Mouse (Mus musculus): ENCODE results near the gene Nfx1. TPM values are rescaled to one million over a fixed set of nuclear protein-coding genes. Genes with fewer than 3 reads are reported as not detected.

The Nfx1 gene
- total and polyA plus RNA-seq, 2 experiments from 2014 or later: 58.6 to 63.8 TPM

- no peaks in the 10 kb centered on the region for H3K27me3 ChIP-seq (ENCODE audit: insufficient read depth, low read length)
- no peaks in the 10 kb centered on the region for H3K4me1 ChIP-seq (ENCODE audit: insufficient read depth, low read length)
- no peak overlapping the region for H3K9ac ChIP-seq (replicated peaks; ENCODE audit: low read length)
- ATAC-seq (no peak), DNase-seq (ENCODE audit: low spot score) (no peak)
- H3K4me2 ChIP-seq (ENCODE audit: low read depth, low read length): no peak overlapping the region
- H3K27ac ChIP-seq: no peak overlapping the region
- H3K4me3 ChIP-seq (ENCODE audit: low read length): no peak overlapping the region
- no peaks in the 10 kb centered on the region for H3K9me3 ChIP-seq (ENCODE audit: low read length)
- TF ChIP-seq CTCF (IDR thresholded peaks at IDR 0.05; ENCODE audit: low read depth): no peak
- peaks cover 17% of the 10 kb centered on the region for H3K36me3 ChIP-seq (ENCODE audit: insufficient read depth, low read length)
- WGBS: 53% methylated on average over 8 of the region's 8 CpGs
Measured at GRCm38 (mm10) chr4:41026086-41026787, 55.5 kb downstream of the Nfx1 start.

DNA sequence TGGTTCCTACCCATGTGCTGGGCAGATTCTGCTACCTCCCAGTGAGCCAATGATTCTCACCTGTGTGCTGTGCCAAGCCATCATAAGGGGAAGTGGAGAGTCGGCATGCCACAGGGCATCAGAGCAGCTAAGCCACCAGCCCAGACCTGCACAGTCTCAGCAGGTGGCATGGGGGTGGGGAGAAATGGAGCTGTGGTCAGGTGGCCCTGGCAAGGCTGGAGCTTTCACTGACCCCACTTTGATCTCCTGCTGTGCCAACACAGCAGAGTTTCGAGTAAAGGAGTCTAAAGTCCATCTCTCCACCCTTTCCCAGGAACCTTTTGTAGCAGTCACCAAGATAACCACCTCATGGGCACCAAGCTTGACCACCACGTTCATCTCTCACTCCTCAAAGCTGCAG, 57.2 kb downstream of the Nfx1 start:
- Histone ChIP-seq H3K4me1 (ENCODE audit: insufficient read depth, low read length) (no peaks in the 10 kb centered on the region), H3K4me2 (ENCODE audit: low read depth, low read length) (no peak overlapping the region), H3K27me3 (ENCODE audit: insufficient read depth, low read length) (no peaks in the 10 kb centered on the region), H3K9ac (replicated peaks; ENCODE audit: low read length) (no peak overlapping the region), H3K4me3 (ENCODE audit: low read length) (no peak overlapping the region), H3K9me3 (ENCODE audit: low read length) (no peaks in the 10 kb centered on the region), H3K36me3 (ENCODE audit: insufficient read depth, low read length) (peaks cover 17% of the 10 kb centered on the region), H3K27ac (no peak overlapping the region)
- no peak for TF ChIP-seq CTCF (IDR thresholded peaks at IDR 0.05; ENCODE audit: low read depth)
- DNase-seq (ENCODE audit: low spot score): no peak
- WGBS: 94% methylated on average over 3 of the region's 3 CpGs
- ATAC-seq: no peak

GRCm38 (mm10) chr4:41028272-41028671, 57.6 kb downstream of the Nfx1 start:
- H3K9ac ChIP-seq (replicated peaks; ENCODE audit: low read length): no peak overlapping the region
- no peak overlapping the region for H3K4me2 ChIP-seq (ENCODE audit: low read depth, low read length)
- DNase-seq (ENCODE audit: low spot score): no peak
- H3K36me3 ChIP-seq (ENCODE audit: insufficient read depth, low read length): peaks cover 17% of the 10 kb centered on the region
- no peaks in the 10 kb centered on the region for H3K9me3 ChIP-seq (ENCODE audit: low read length)
- no peak overlapping the region for H3K4me3 ChIP-seq (ENCODE audit: low read length)
- no peak for ATAC-seq
- no peaks in the 10 kb centered on the region for H3K27me3 ChIP-seq (ENCODE audit: insufficient read depth, low read length)
- no peaks in the 10 kb centered on the region for H3K4me1 ChIP-seq (ENCODE audit: insufficient read depth, low read length)
- no peak overlapping the region for H3K27ac ChIP-seq
- WGBS: 85% methylated on average over 4 of the region's 4 CpGs
- peak; percentile 8; the same call in 1 of the 2 replicates for TF ChIP-seq CTCF (IDR thresholded peaks at IDR 0.05; ENCODE audit: low read depth)

DNA sequence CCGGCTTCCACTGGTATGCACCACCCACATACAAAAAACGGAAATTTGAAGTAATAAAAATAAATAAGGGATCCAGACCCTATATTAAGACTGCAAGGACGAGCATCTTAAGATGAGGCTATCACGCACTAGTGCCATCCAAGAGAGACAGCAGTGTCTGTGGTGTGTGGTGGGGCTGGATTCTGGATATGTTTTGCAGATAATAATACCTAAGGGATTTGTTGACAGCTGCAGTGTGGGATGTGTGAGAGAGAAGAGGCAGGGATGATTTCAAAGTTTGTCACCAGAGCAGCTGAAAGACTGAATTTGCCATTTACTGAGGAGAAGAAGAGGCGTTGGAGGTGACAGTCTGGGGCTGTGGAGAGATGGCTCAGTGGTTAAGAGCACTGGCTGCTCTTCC, 58.7 kb downstream of the Nfx1 start:
- H3K4me2 ChIP-seq (ENCODE audit: low read depth, low read length): no peak overlapping the region
- H3K4me1 ChIP-seq (ENCODE audit: insufficient read depth, low read length): no peaks in the 10 kb centered on the region
- DNase-seq (ENCODE audit: low spot score) (no peak), ATAC-seq (no peak)
- no peak overlapping the region for H3K9ac ChIP-seq (replicated peaks; ENCODE audit: low read length)
- no peak overlapping the region for H3K4me3 ChIP-seq (ENCODE audit: low read length)
- H3K27ac ChIP-seq: no peak overlapping the region
- no peaks in the 10 kb centered on the region for H3K9me3 ChIP-seq (ENCODE audit: low read length)
- 90% methylated on average over 5 of the region's 5 CpGs for WGBS
- TF ChIP-seq CTCF (IDR thresholded peaks at IDR 0.05; ENCODE audit: low read depth): no peak
- H3K27me3 ChIP-seq (ENCODE audit: insufficient read depth, low read length): no peaks in the 10 kb centered on the region
- H3K36me3 ChIP-seq (ENCODE audit: insufficient read depth, low read length): peaks cover 11% of the 10 kb centered on the region; the same call in 1 of the 2 replicates

DNA sequence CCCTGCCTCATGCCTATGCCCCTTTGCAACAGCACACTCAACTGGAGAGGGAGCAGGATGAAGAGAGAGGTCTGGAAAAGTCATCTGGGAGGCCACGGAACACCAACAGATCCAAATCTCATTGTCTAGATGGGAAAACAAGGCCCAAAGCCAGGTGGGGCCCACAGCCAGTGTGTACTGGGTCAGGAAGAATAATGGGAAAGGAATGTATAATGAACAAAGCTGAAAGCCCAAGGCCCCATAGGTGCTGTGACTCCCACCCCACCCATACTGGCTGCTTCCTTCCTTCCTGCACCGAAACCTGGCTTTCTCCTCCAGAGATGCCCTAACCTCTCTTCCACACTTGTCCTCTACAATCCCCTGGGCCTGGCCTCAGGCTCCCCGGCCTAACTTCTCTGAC, 60.5 kb downstream of the Nfx1 start:
- no peak for TF ChIP-seq CTCF (IDR thresholded peaks at IDR 0.05; ENCODE audit: low read depth)
- Histone ChIP-seq H3K4me2 (ENCODE audit: low read depth, low read length) (no peak overlapping the region), H3K27me3 (ENCODE audit: insufficient read depth, low read length) (no peaks in the 10 kb centered on the region), H3K4me3 (ENCODE audit: low read length) (no peak overlapping the region), H3K9me3 (ENCODE audit: low read length) (no peaks in the 10 kb centered on the region), H3K9ac (replicated peaks; ENCODE audit: low read length) (no peak overlapping the region), H3K4me1 (ENCODE audit: insufficient read depth, low read length) (no peaks in the 10 kb centered on the region), H3K27ac (no peak overlapping the region), H3K36me3 (ENCODE audit: insufficient read depth, low read length) (no peaks in the 10 kb centered on the region)
- ATAC-seq: no peak
- DNase-seq (ENCODE audit: low spot score): no peak
- WGBS: 86% methylated on average over 3 of the region's 3 CpGs

DNA sequence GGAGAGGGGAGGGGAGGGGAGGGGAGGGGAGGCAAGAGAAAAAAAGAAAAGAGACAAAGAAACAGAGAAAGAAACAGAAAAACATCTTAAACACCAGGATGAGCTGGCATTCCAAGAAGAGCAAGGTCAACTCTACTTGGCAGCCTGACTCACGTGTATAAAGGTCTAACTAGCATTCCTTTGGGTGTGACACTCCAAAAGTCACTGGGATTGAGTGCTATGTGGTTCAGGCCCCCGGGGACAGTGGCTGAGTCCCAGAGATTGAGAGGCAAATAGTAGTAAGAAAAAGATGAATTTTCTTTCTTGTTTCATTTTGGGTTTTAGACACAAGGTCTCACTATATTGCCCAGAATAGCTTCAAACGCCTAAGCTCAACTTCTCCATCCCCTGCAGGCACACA, 67.2 kb downstream of the Nfx1 start:
- no peak for ATAC-seq
- no peak overlapping the region for H3K9ac ChIP-seq (replicated peaks; ENCODE audit: low read length)
- H3K36me3 ChIP-seq (ENCODE audit: insufficient read depth, low read length): no peaks in the 10 kb centered on the region
- no peak overlapping the region for H3K4me2 ChIP-seq (ENCODE audit: low read depth, low read length)
- no peak overlapping the region for H3K4me3 ChIP-seq (ENCODE audit: low read length)
- DNase-seq (ENCODE audit: low spot score): no peak
- H3K9me3 ChIP-seq (ENCODE audit: low read length): no peaks in the 10 kb centered on the region
- no peaks in the 10 kb centered on the region for H3K4me1 ChIP-seq (ENCODE audit: insufficient read depth, low read length)
- WGBS: 65% methylated on average over 3 of the region's 3 CpGs
- no peak overlapping the region for H3K27ac ChIP-seq
- TF ChIP-seq CTCF (IDR thresholded peaks at IDR 0.05; ENCODE audit: low read depth): no peak
- H3K27me3 ChIP-seq (ENCODE audit: insufficient read depth, low read length): no peaks in the 10 kb centered on the region

DNA sequence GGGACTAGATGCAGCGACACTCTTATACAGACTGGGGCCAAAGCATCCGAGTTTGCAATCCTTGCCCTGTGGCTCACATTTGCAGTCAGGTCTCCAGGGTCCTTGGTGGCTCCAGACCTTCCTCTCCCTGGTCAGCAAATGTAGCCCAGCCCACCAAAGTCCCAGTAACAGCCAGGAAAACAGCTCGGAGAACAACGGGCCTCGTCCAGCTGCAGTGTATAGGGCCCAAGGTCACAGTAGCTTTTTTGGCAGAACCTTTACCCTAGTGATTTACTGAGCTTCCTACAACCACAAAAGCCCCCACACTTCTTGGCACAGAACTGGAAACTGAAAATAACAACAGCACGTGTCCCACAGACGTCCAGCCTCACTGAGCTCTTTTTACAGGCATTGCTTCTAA, 70.3 kb downstream of the Nfx1 start:
- DNase-seq (ENCODE audit: low spot score): no peak
- WGBS: 73% methylated on average over 7 of the region's 7 CpGs
- TF ChIP-seq CTCF (IDR thresholded peaks at IDR 0.05; ENCODE audit: low read depth): no peak
- Histone ChIP-seq H3K4me2 (ENCODE audit: low read depth, low read length) (no peak overlapping the region), H3K4me1 (ENCODE audit: insufficient read depth, low read length) (no peaks in the 10 kb centered on the region), H3K27ac (no peak overlapping the region), H3K9me3 (ENCODE audit: low read length) (no peaks in the 10 kb centered on the region), H3K9ac (replicated peaks; ENCODE audit: low read length) (no peak overlapping the region), H3K36me3 (ENCODE audit: insufficient read depth, low read length) (no peaks in the 10 kb centered on the region), H3K27me3 (ENCODE audit: insufficient read depth, low read length) (no peaks in the 10 kb centered on the region), H3K4me3 (ENCODE audit: low read length) (no peak overlapping the region)
- ATAC-seq: no peak
